Mouse (Mus musculus): ENCODE measurements around the gene Atp1b3.
"Not testable (repeated sequence)": the region's sequence is repeated elsewhere in the genome, so short reads cannot be mapped to it uniquely, and the experiment has no call there.

The Atp1b3 gene

GRCm38 (mm10) chr9:96360056-96360455 lies 4.2 kb downstream of the Atp1b3 start:
- DNase-seq: no peak

GRCm38 (mm10) chr9:96353799-96354198 lies 10.4 kb downstream of the Atp1b3 start:
- DNase-seq: peak in 1 of 2 experiments; percentile 42

GRCm38 (mm10) chr9:96353121-96353769 lies 11.0 kb downstream of the Atp1b3 start:
- no peak for DNase-seq

- not testable (repeated sequence) for DNase-seq
Observed at GRCm38 (mm10) chr9:96351771-96352170, 12.5 kb downstream of the Atp1b3 start.

GRCm38 (mm10) chr9:96350476-96350875 lies 13.8 kb downstream of the Atp1b3 start:
- no peak for DNase-seq

- peak; percentile 76 to 77 for DNase-seq
Observed at GRCm38 (mm10) chr9:96350010-96350409, 14.2 kb downstream of the Atp1b3 start.

GRCm38 (mm10) chr9:96348885-96349284 lies 15.4 kb downstream of the Atp1b3 start:
- no peak for DNase-seq

GRCm38 (mm10) chr9:96345750-96346149 lies 18.5 kb downstream of the Atp1b3 start:
- DNase-seq: no peak

- no peak for DNase-seq
Observed at GRCm38 (mm10) chr9:96331146-96331545, 33.1 kb downstream of the Atp1b3 start.

GRCm38 (mm10) chr9:96328226-96328625 lies 36.0 kb downstream of the Atp1b3 start:
- DNase-seq: no peak

GRCm38 (mm10) chr9:96326496-96326923 lies 37.7 kb downstream of the Atp1b3 start:
- peak; percentile 37 to 60 for DNase-seq

GRCm38 (mm10) chr9:96324502-96324901 lies 39.7 kb downstream of the Atp1b3 start:
- peak; percentile 59 to 74 for DNase-seq

GRCm38 (mm10) chr9:96322411-96323152 lies 41.7 kb downstream of the Atp1b3 start:
- no peak for DNase-seq

GRCm38 (mm10) chr9:96320551-96320980 lies 43.7 kb downstream of the Atp1b3 start:
- DNase-seq: no peak

- no peak for DNase-seq
Observed at GRCm38 (mm10) chr9:96319333-96319732, 44.9 kb downstream of the Atp1b3 start.

GRCm38 (mm10) chr9:96312074-96312473 lies 52.2 kb downstream of the Atp1b3 start:
- no peak for DNase-seq

- DNase-seq: no peak
Observed at GRCm38 (mm10) chr9:96308816-96309215, 55.4 kb downstream of the Atp1b3 start.

GRCm38 (mm10) chr9:96299324-96300008 lies 64.8 kb downstream of the Atp1b3 start:
- DNase-seq: no peak

GRCm38 (mm10) chr9:96292144-96292543 lies 72.1 kb downstream of the Atp1b3 start:
- no peak for DNase-seq

- DNase-seq: no peak
Observed at GRCm38 (mm10) chr9:96284916-96285315, 79.3 kb downstream of the Atp1b3 start.

Data from kidney, postnatal 36 days (tissue).